Mouse (Mus musculus): ENCODE data around the gene Fbxl17. TPM values are rescaled to one million over a fixed set of nuclear protein-coding genes. Genes with fewer than 3 reads are reported as not detected.

Gene Fbxl17
- polyA plus RNA-seq, 1 experiment = 27.5 TPM

- no peak overlapping the region for H3K4me3 ChIP-seq (ENCODE audit: insufficient read depth, low read length)
- TF ChIP-seq CTCF (IDR thresholded peaks at IDR 0.05; ENCODE audit: borderline replicate concordance, insufficient read depth, low read length) (no peak), POLR2A (IDR thresholded peaks at IDR 0.05; ENCODE audit: low read depth, low read length) (no peak)
- no peak overlapping the region for H3K27ac ChIP-seq (ENCODE audit: insufficient read depth, low read length)
- H3K4me1 ChIP-seq (ENCODE audit: control insufficient read depth, insufficient read depth, low read length) = no peaks in the 10 kb centered on the region
These were observed 382.7 kb downstream of the Fbxl17 start for GRCm38 (mm10) chr17:63117130-63117529.

- TF ChIP-seq POLR2A (IDR thresholded peaks at IDR 0.05; ENCODE audit: low read depth, low read length) (no peak), CTCF (IDR thresholded peaks at IDR 0.05; ENCODE audit: borderline replicate concordance, insufficient read depth, low read length) (no peak)
- H3K4me3 ChIP-seq (ENCODE audit: insufficient read depth, low read length) = no peak overlapping the region
- no peak overlapping the region for H3K27ac ChIP-seq (ENCODE audit: insufficient read depth, low read length)
- no peaks in the 10 kb centered on the region for H3K4me1 ChIP-seq (ENCODE audit: control insufficient read depth, insufficient read depth, low read length)
These were observed 385.3 kb downstream of the Fbxl17 start for GRCm38 (mm10) chr17:63114399-63115085.

GRCm38 (mm10) chr17:63112826-63113225 lies 387.0 kb downstream of the Fbxl17 start:
- H3K4me3 ChIP-seq (ENCODE audit: insufficient read depth, low read length) = no peak overlapping the region
- no peak overlapping the region for H3K27ac ChIP-seq (ENCODE audit: insufficient read depth, low read length)
- H3K4me1 ChIP-seq (ENCODE audit: control insufficient read depth, insufficient read depth, low read length) = no peaks in the 10 kb centered on the region
- TF ChIP-seq CTCF (IDR thresholded peaks at IDR 0.05; ENCODE audit: borderline replicate concordance, insufficient read depth, low read length) = no peak
- no peak for TF ChIP-seq POLR2A (IDR thresholded peaks at IDR 0.05; ENCODE audit: low read depth, low read length)

GRCm38 (mm10) chr17:63110994-63111393 lies 388.8 kb downstream of the Fbxl17 start:
- Histone ChIP-seq H3K4me1 (ENCODE audit: control insufficient read depth, insufficient read depth, low read length) (no peaks in the 10 kb centered on the region), H3K27ac (ENCODE audit: insufficient read depth, low read length) (no peak overlapping the region), H3K4me3 (ENCODE audit: insufficient read depth, low read length) (no peak overlapping the region)
- no peak for TF ChIP-seq CTCF (IDR thresholded peaks at IDR 0.05; ENCODE audit: borderline replicate concordance, insufficient read depth, low read length)
- TF ChIP-seq POLR2A (IDR thresholded peaks at IDR 0.05; ENCODE audit: low read depth, low read length) = no peak

- Histone ChIP-seq H3K27ac (ENCODE audit: insufficient read depth, low read length) (no peak overlapping the region), H3K4me3 (ENCODE audit: insufficient read depth, low read length) (no peak overlapping the region), H3K4me1 (ENCODE audit: control insufficient read depth, insufficient read depth, low read length) (no peaks in the 10 kb centered on the region)
- TF ChIP-seq CTCF (IDR thresholded peaks at IDR 0.05; ENCODE audit: borderline replicate concordance, insufficient read depth, low read length) (no peak), POLR2A (IDR thresholded peaks at IDR 0.05; ENCODE audit: low read depth, low read length) (no peak)
These were observed 389.5 kb downstream of the Fbxl17 start for GRCm38 (mm10) chr17:63110211-63110755.

GRCm38 (mm10) chr17:63108035-63108434 lies 391.8 kb downstream of the Fbxl17 start:
- Histone ChIP-seq H3K27ac (ENCODE audit: insufficient read depth, low read length) (no peak overlapping the region), H3K4me3 (ENCODE audit: insufficient read depth, low read length) (no peak overlapping the region), H3K4me1 (ENCODE audit: control insufficient read depth, insufficient read depth, low read length) (no peaks in the 10 kb centered on the region)
- no peak for TF ChIP-seq CTCF (IDR thresholded peaks at IDR 0.05; ENCODE audit: borderline replicate concordance, insufficient read depth, low read length)
- no peak for TF ChIP-seq POLR2A (IDR thresholded peaks at IDR 0.05; ENCODE audit: low read depth, low read length)

- no peak overlapping the region for H3K4me3 ChIP-seq (ENCODE audit: insufficient read depth, low read length)
These were observed 392.3 kb downstream of the Fbxl17 start for GRCm38 (mm10) chr17:63107515-63107914.

GRCm38 (mm10) chr17:63095553-63095952 lies 404.3 kb downstream of the Fbxl17 start:
- Histone ChIP-seq H3K27ac (ENCODE audit: insufficient read depth, low read length) (no peak overlapping the region), H3K4me1 (ENCODE audit: control insufficient read depth, insufficient read depth, low read length) (no peaks in the 10 kb centered on the region), H3K4me3 (ENCODE audit: insufficient read depth, low read length) (no peak overlapping the region)
- TF ChIP-seq CTCF (IDR thresholded peaks at IDR 0.05; ENCODE audit: borderline replicate concordance, insufficient read depth, low read length) = no peak
- TF ChIP-seq POLR2A (IDR thresholded peaks at IDR 0.05; ENCODE audit: low read depth, low read length) = no peak

More at GRCm38 (mm10) chr17:63107515-63107914, 392.3 kb downstream of the Fbxl17 start:
- TF ChIP-seq POLR2A (IDR thresholded peaks at IDR 0.05; ENCODE audit: low read depth, low read length) (no peak), CTCF (IDR thresholded peaks at IDR 0.05; ENCODE audit: borderline replicate concordance, insufficient read depth, low read length) (no peak)
- Histone ChIP-seq H3K4me1 (ENCODE audit: control insufficient read depth, insufficient read depth, low read length) (no peaks in the 10 kb centered on the region), H3K27ac (ENCODE audit: insufficient read depth, low read length) (no peak overlapping the region)

- TF ChIP-seq CTCF (IDR thresholded peaks at IDR 0.05; ENCODE audit: borderline replicate concordance, insufficient read depth, low read length) (no peak), POLR2A (IDR thresholded peaks at IDR 0.05; ENCODE audit: low read depth, low read length) (no peak)
- H3K27ac ChIP-seq (ENCODE audit: insufficient read depth, low read length) = no peak overlapping the region
- H3K4me3 ChIP-seq (ENCODE audit: insufficient read depth, low read length) = no peak overlapping the region
- no peaks in the 10 kb centered on the region for H3K4me1 ChIP-seq (ENCODE audit: control insufficient read depth, insufficient read depth, low read length)
These were observed 404.8 kb downstream of the Fbxl17 start for GRCm38 (mm10) chr17:63095017-63095416.

- Histone ChIP-seq H3K4me3 (ENCODE audit: insufficient read depth, low read length) (no peak overlapping the region), H3K4me1 (ENCODE audit: control insufficient read depth, insufficient read depth, low read length) (no peaks in the 10 kb centered on the region), H3K27ac (ENCODE audit: insufficient read depth, low read length) (no peak overlapping the region)
- no peak for TF ChIP-seq CTCF (IDR thresholded peaks at IDR 0.05; ENCODE audit: borderline replicate concordance, insufficient read depth, low read length)
- no peak for TF ChIP-seq POLR2A (IDR thresholded peaks at IDR 0.05; ENCODE audit: low read depth, low read length)
These were observed 406.6 kb downstream of the Fbxl17 start for GRCm38 (mm10) chr17:63093184-63093583.

All from embryonic fibroblast, embryonic 13.5 days (primary cell).